Mouse (Mus musculus): ENCODE measurements around the gene Abhd17c.

DNA sequence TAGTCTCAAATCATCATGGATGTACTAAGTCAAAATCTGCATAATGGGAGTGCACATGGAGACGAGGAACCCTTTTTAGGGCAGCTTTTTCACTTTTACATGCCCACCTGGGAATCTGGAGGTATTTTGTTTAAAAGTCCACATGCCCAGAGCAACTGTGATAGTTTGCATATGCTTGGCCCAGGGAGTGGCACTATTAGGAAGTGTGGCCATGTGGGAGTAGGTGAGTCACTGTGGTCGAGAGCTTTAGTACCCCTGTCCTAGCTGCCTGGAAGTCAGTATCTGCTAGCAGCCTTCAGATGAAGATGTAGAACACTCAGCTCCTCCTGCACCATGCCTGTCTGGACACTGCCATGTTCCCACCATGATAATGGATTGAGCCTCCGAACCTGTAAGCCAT, 51.0 kb downstream of the Abhd17c start:
- TF ChIP-seq CTCF (IDR thresholded peaks at IDR 0.05; ENCODE audit: extremely low read depth, insufficient read length, insufficient replicate concordance, low read depth, low read length): no peak
- no peak for TF ChIP-seq POLR2A (IDR thresholded peaks at IDR 0.05; ENCODE audit: low read depth, low read length)

Measured in small intestine, adult 2 months (tissue).